Mouse (Mus musculus): ENCODE data around the gene Kcnmb3. TPM values are rescaled to one million over a fixed set of nuclear protein-coding genes. Genes with fewer than 3 reads are reported as not detected.
"Not testable (repeated sequence)": the region's sequence is repeated elsewhere in the genome, so short reads cannot be mapped to it uniquely, and the experiment has no call there.

Kcnmb3 gene
- total and polyA plus RNA-seq, 3 experiments: not detected

- no peak for DNase-seq (ENCODE audit: low spot score)
- Histone ChIP-seq H3K4me3 (ENCODE audit: low read depth, low read length) (no peak overlapping the region), H3K27me3 (ENCODE audit: insufficient read depth, low read length) (no peaks in the 10 kb centered on the region), H3K4me1 (ENCODE audit: insufficient read depth, low read depth, low read length) (peaks cover 3% of the 10 kb centered on the region; the same call in 1 of the 2 replicates), H3K36me3 (replicated peaks) (peaks cover 43% of the 10 kb centered on the region), H3K9me3 (replicated peaks) (no peaks in the 10 kb centered on the region)
- ATAC-seq (ENCODE audit: extremely low read depth, insufficient number of reproducible peaks, low FRiP score, poor library complexity, severe bottlenecking): no peak
- TF ChIP-seq TAL1 (conservative IDR thresholded peaks at IDR 0.05; ENCODE audit: low read depth, low read length): no peak
- no peak for TF ChIP-seq GATA1 (IDR thresholded peaks at IDR 0.05; ENCODE audit: borderline replicate concordance, low read length)
- no peak for TF ChIP-seq GATA2 (IDR thresholded peaks at IDR 0.05; ENCODE audit: borderline replicate concordance, low read depth, low read length)
- no peak for TF ChIP-seq POLR2AphosphoS5 (IDR thresholded peaks at IDR 0.05; ENCODE audit: insufficient replicate concordance, low read depth, low read length)
- TF ChIP-seq CTCF (IDR thresholded peaks at IDR 0.05; ENCODE audit: low read depth, low read length): no peak
These were observed 58.0 kb downstream of the Kcnmb3 start for GRCm38 (mm10) chr3:32434016-32434415.

- Histone ChIP-seq H3K36me3 (replicated peaks) (peaks cover 28% of the 10 kb centered on the region), H3K9me3 (replicated peaks) (no peaks in the 10 kb centered on the region), H3K4me1 (ENCODE audit: insufficient read depth, low read depth, low read length) (peaks cover 7% of the 10 kb centered on the region; the same call in 1 of the 2 replicates), H3K27me3 (ENCODE audit: insufficient read depth, low read length) (no peaks in the 10 kb centered on the region), H3K4me3 (ENCODE audit: low read depth, low read length) (no peak overlapping the region)
- no peak for TF ChIP-seq POLR2AphosphoS5 (IDR thresholded peaks at IDR 0.05; ENCODE audit: insufficient replicate concordance, low read depth, low read length)
- no peak for TF ChIP-seq GATA1 (IDR thresholded peaks at IDR 0.05; ENCODE audit: borderline replicate concordance, low read length)
- no peak for TF ChIP-seq CTCF (IDR thresholded peaks at IDR 0.05; ENCODE audit: low read depth, low read length)
- TF ChIP-seq TAL1 (conservative IDR thresholded peaks at IDR 0.05; ENCODE audit: low read depth, low read length): no peak
- TF ChIP-seq GATA2 (IDR thresholded peaks at IDR 0.05; ENCODE audit: borderline replicate concordance, low read depth, low read length): no peak
- ATAC-seq (ENCODE audit: extremely low read depth, insufficient number of reproducible peaks, low FRiP score, poor library complexity, severe bottlenecking) (no peak), DNase-seq (ENCODE audit: low spot score) (no peak)
These were observed 61.6 kb downstream of the Kcnmb3 start for GRCm38 (mm10) chr3:32430394-32430793.

- H3K4me3 ChIP-seq (ENCODE audit: low read depth, low read length); H3K9me3 ChIP-seq (replicated peaks); H3K27me3 ChIP-seq (ENCODE audit: insufficient read depth, low read length); ATAC-seq (ENCODE audit: extremely low read depth, insufficient number of reproducible peaks, low FRiP score, poor library complexity, severe bottlenecking); DNase-seq (ENCODE audit: low spot score); H3K4me1 ChIP-seq (ENCODE audit: insufficient read depth, low read depth, low read length): not testable (repeated sequence)
- peaks cover 26% of the 10 kb centered on the region for H3K36me3 ChIP-seq (replicated peaks)
These were observed 62.7 kb downstream of the Kcnmb3 start for GRCm38 (mm10) chr3:32429351-32429750.

GRCm38 (mm10) chr3:32428921-32429320 is 63.1 kb downstream of the Kcnmb3 start:
- DNase-seq (ENCODE audit: low spot score): no peak
- Histone ChIP-seq H3K27me3 (ENCODE audit: insufficient read depth, low read length) (no peaks in the 10 kb centered on the region), H3K9me3 (replicated peaks) (no peaks in the 10 kb centered on the region), H3K4me3 (ENCODE audit: low read depth, low read length) (no peak overlapping the region), H3K36me3 (replicated peaks) (peaks cover 26% of the 10 kb centered on the region), H3K4me1 (ENCODE audit: insufficient read depth, low read depth, low read length) (peaks cover 7% of the 10 kb centered on the region; the same call in 1 of the 2 replicates)
- ATAC-seq (ENCODE audit: extremely low read depth, insufficient number of reproducible peaks, low FRiP score, poor library complexity, severe bottlenecking): no peak
- TF ChIP-seq POLR2AphosphoS5 (IDR thresholded peaks at IDR 0.05; ENCODE audit: insufficient replicate concordance, low read depth, low read length) (no peak), TAL1 (conservative IDR thresholded peaks at IDR 0.05; ENCODE audit: low read depth, low read length) (no peak), CTCF (IDR thresholded peaks at IDR 0.05; ENCODE audit: low read depth, low read length) (no peak), GATA2 (IDR thresholded peaks at IDR 0.05; ENCODE audit: borderline replicate concordance, low read depth, low read length) (no peak), GATA1 (IDR thresholded peaks at IDR 0.05; ENCODE audit: borderline replicate concordance, low read length) (no peak)

GRCm38 (mm10) chr3:32428361-32428760 is 63.7 kb downstream of the Kcnmb3 start:
- no peak for DNase-seq (ENCODE audit: low spot score)

GRCm38 (mm10) chr3:32427695-32428094 is 64.3 kb downstream of the Kcnmb3 start:
- TF ChIP-seq TAL1 (conservative IDR thresholded peaks at IDR 0.05; ENCODE audit: low read depth, low read length): no peak
- no peak for TF ChIP-seq GATA2 (IDR thresholded peaks at IDR 0.05; ENCODE audit: borderline replicate concordance, low read depth, low read length)
- no peak for TF ChIP-seq POLR2AphosphoS5 (IDR thresholded peaks at IDR 0.05; ENCODE audit: insufficient replicate concordance, low read depth, low read length)
- TF ChIP-seq GATA1 (IDR thresholded peaks at IDR 0.05; ENCODE audit: borderline replicate concordance, low read length): no peak
- no peak for TF ChIP-seq CTCF (IDR thresholded peaks at IDR 0.05; ENCODE audit: low read depth, low read length)
- no peak overlapping the region for H3K4me3 ChIP-seq (ENCODE audit: low read depth, low read length)
- no peaks in the 10 kb centered on the region for H3K9me3 ChIP-seq (replicated peaks)
- no peaks in the 10 kb centered on the region for H3K27me3 ChIP-seq (ENCODE audit: insufficient read depth, low read length)
- DNase-seq (ENCODE audit: low spot score): no peak
- no peak for ATAC-seq (ENCODE audit: extremely low read depth, insufficient number of reproducible peaks, low FRiP score, poor library complexity, severe bottlenecking)
- peaks cover 3% of the 10 kb centered on the region; the same call in 1 of the 2 replicates for H3K4me1 ChIP-seq (ENCODE audit: insufficient read depth, low read depth, low read length)
- H3K36me3 ChIP-seq (replicated peaks): peaks cover 28% of the 10 kb centered on the region

More at GRCm38 (mm10) chr3:32428361-32428760, 63.7 kb downstream of the Kcnmb3 start:
- TF ChIP-seq GATA2 (IDR thresholded peaks at IDR 0.05; ENCODE audit: borderline replicate concordance, low read depth, low read length) (no peak), POLR2AphosphoS5 (IDR thresholded peaks at IDR 0.05; ENCODE audit: insufficient replicate concordance, low read depth, low read length) (no peak), TAL1 (conservative IDR thresholded peaks at IDR 0.05; ENCODE audit: low read depth, low read length) (no peak), GATA1 (IDR thresholded peaks at IDR 0.05; ENCODE audit: borderline replicate concordance, low read length) (no peak)
- ATAC-seq (ENCODE audit: extremely low read depth, insufficient number of reproducible peaks, low FRiP score, poor library complexity, severe bottlenecking): no peak
- H3K4me3 ChIP-seq (ENCODE audit: low read depth, low read length): no peak overlapping the region
- no peaks in the 10 kb centered on the region for H3K27me3 ChIP-seq (ENCODE audit: insufficient read depth, low read length)
- H3K4me1 ChIP-seq (ENCODE audit: insufficient read depth, low read depth, low read length): peaks cover 6% of the 10 kb centered on the region; the same call in 1 of the 2 replicates
- H3K9me3 ChIP-seq (replicated peaks): no peaks in the 10 kb centered on the region
- H3K36me3 ChIP-seq (replicated peaks): peaks cover 27% of the 10 kb centered on the region

Other genes starting within 250 kb of the Kcnmb3 start
- 76.8 and 87.6 TPM in 2 replicates for gene Zmat3, start 126.2 kb downstream of the Kcnmb3 start, total RNA-seq (2014; fragmentation: Nextera tagmentation)
- gene Zmat3, start 126.2 kb downstream of the Kcnmb3 start, total RNA-seq (2017): 4.4 and 5.2 TPM in 2 replicates
- 7.8 and 8.1 TPM in 2 replicates for gene Zmat3, start 126.2 kb downstream of the Kcnmb3 start, polyA plus RNA-seq (2012)
- gene Pik3ca, start 94.6 kb downstream of the Kcnmb3 start, total RNA-seq (2014; fragmentation: Nextera tagmentation): 26.8 and 28.9 TPM in 2 replicates
- 32.0 and 32.2 TPM in 2 replicates for gene Pik3ca, start 94.6 kb downstream of the Kcnmb3 start, total RNA-seq (2017)
- 1.1 and 2.0 TPM in 2 replicates for gene Pik3ca, start 94.6 kb downstream of the Kcnmb3 start, polyA plus RNA-seq (2012)
- 90.8 and 97.8 TPM in 2 replicates for gene Zfp639, start 18.0 kb upstream of the Kcnmb3 start, total RNA-seq (2014; fragmentation: Nextera tagmentation)
- gene Zfp639, start 18.0 kb upstream of the Kcnmb3 start, total RNA-seq (2017): 67.9 and 69.8 TPM in 2 replicates
- 6.0 and 7.9 TPM in 2 replicates for gene Zfp639, start 18.0 kb upstream of the Kcnmb3 start, polyA plus RNA-seq (2012)
- gene Mfn1, start 37.2 kb upstream of the Kcnmb3 start, total RNA-seq (2014; fragmentation: Nextera tagmentation): 61.8 and 71.2 TPM in 2 replicates
- 34.0 and 67.9 TPM in 2 replicates for gene Mfn1, start 37.2 kb upstream of the Kcnmb3 start, total RNA-seq (2017)
- gene Mfn1, start 37.2 kb upstream of the Kcnmb3 start, polyA plus RNA-seq (2012): 7.8 and 9.7 TPM in 2 replicates
- gene Gnb4, start 124.4 kb upstream of the Kcnmb3 start, total RNA-seq (2014; fragmentation: Nextera tagmentation): 1.7 and 2.6 TPM in 2 replicates
- 42.1 and 46.4 TPM in 2 replicates for gene Gnb4, start 124.4 kb upstream of the Kcnmb3 start, total RNA-seq (2017)
- gene Gnb4, start 124.4 kb upstream of the Kcnmb3 start, polyA plus RNA-seq (2012): 0.36 and 1.5 TPM in 2 replicates
- gene Actl6a, start 214.1 kb upstream of the Kcnmb3 start, total RNA-seq (2014; fragmentation: Nextera tagmentation): 63.0 and 87.2 TPM in 2 replicates
- gene Actl6a, start 214.1 kb upstream of the Kcnmb3 start, total RNA-seq (2017): 119 and 122 TPM in 2 replicates
- 10.4 and 17.5 TPM in 2 replicates for gene Actl6a, start 214.1 kb upstream of the Kcnmb3 start, polyA plus RNA-seq (2012)
- gene Ndufb5, start 244.8 kb upstream of the Kcnmb3 start, total RNA-seq (2014; fragmentation: Nextera tagmentation): 109 and 126 TPM in 2 replicates
- gene Ndufb5, start 244.8 kb upstream of the Kcnmb3 start, total RNA-seq (2017): 271 and 317 TPM in 2 replicates
- 23.9 and 67.2 TPM in 2 replicates for gene Ndufb5, start 244.8 kb upstream of the Kcnmb3 start, polyA plus RNA-seq (2012)
- 75.5 and 91.5 TPM in 2 replicates for gene Mrpl47, start 245.4 kb upstream of the Kcnmb3 start, total RNA-seq (2014; fragmentation: Nextera tagmentation)
- gene Mrpl47, start 245.4 kb upstream of the Kcnmb3 start, total RNA-seq (2017): 43.4 and 49.6 TPM in 2 replicates
- 1.3 and 1.8 TPM in 2 replicates for gene Mrpl47, start 245.4 kb upstream of the Kcnmb3 start, polyA plus RNA-seq (2012)